Mouse (Mus musculus): ENCODE results near the gene Gm21987.

GRCm38 (mm10) chr16:38369992-38370484, 23.2 kb downstream of the Gm21987 start:
- TF ChIP-seq CTCF (IDR thresholded peaks at IDR 0.05; ENCODE audit: borderline replicate concordance, control insufficient read depth, extremely low read depth, insufficient read depth, low read length, poor library complexity) (no peak), POLR2A (IDR thresholded peaks at IDR 0.05; ENCODE audit: control insufficient read depth, extremely low read depth, insufficient read depth, low read length, poor library complexity) (no peak)
